Mouse (Mus musculus) midbrain, embryonic 15.5 days (tissue): ENCODE data around the gene Nmnat2. TPM values are rescaled to one million over a fixed set of nuclear protein-coding genes. Genes with fewer than 3 reads are reported as not detected.

Source experiments
- ATAC-seq: fragments of 200-750 bp; cut with Nextera tagmentation; replicated peaks from 2 replicates; pipeline ENCODE4 v1.8.0; 2017; ENCODE audit warnings: moderate TSS enrichment
- H3K27ac ChIP-seq: fragments of 300-500 bp; sonication (generic); 2 replicates; pipeline ENCODE4 v1.5.1; 2015; ENCODE audit warnings: mild to moderate bottlenecking, inconsistent platforms
- H3K27me3 ChIP-seq: fragments of 300-500 bp; sonication (generic); replicated peaks from 2 replicates; pipeline ENCODE4 v1.6.1; 2015; ENCODE audit warnings: inconsistent platforms
- H3K36me3 ChIP-seq: fragments of 300-500 bp; sonication (generic); replicated peaks from 2 replicates; pipeline ENCODE4 v1.6.1; 2015; ENCODE audit warnings: inconsistent platforms
- H3K4me1 ChIP-seq: fragments of 300-500 bp; sonication (generic); 2 replicates; pipeline ENCODE4 v1.6.1; 2015; ENCODE audit warnings: inconsistent platforms
- H3K4me2 ChIP-seq: fragments of 300-500 bp; sonication (generic); 2 replicates; pipeline ENCODE4 v1.6.1; 2015; ENCODE audit warnings: inconsistent platforms, mild to moderate bottlenecking, moderate library complexity
- H3K4me3 ChIP-seq: fragments of 300-500 bp; sonication (generic); 2 replicates; pipeline ENCODE4 v1.5.1; 2015; ENCODE audit warnings: mild to moderate bottlenecking, inconsistent platforms
- H3K9ac ChIP-seq: fragments of 300-500 bp; sonication (generic); 2 replicates; pipeline ENCODE4 v1.6.1; 2015; ENCODE audit warnings: mild to moderate bottlenecking, inconsistent platforms
- H3K9me3 ChIP-seq: fragments of 300-500 bp; sonication (generic); 2 replicates; pipeline ENCODE4 v1.6.1; 2016; ENCODE audit warnings: inconsistent platforms
- WGBS: fragments of 180-500 bp; shearing (Covaris S2); methylation state at CpG from one replicate; pipeline ENCODE4 v1.1.7; 2015; ENCODE audit warnings: mixed read lengths; 5-methylcytosine and 5-hydroxymethylcytosine counted together
- polyA plus RNA-seq: library from polyadenylated mRNA; unstranded; fragments of >200 nt; fragmentation: Nextera tagmentation; extraction: Ambion mirVana; gene quantifications from 2 replicates; pipeline ENCODE4 v1.2.1, GENCODE M21; 2015

The Nmnat2 gene
- polyA plus RNA-seq, 1 experiment from 2014 or later: 98.5 TPM

GRCm38 (mm10) chr1:152992271-152993134 lies 37.7 kb downstream of the Nmnat2 start:
- WGBS: 69% methylated on average over 6 of the region's 6 CpGs
- H3K27me3 ChIP-seq: no peaks in the 10 kb centered on the region
- ATAC-seq: no peak
- no peak overlapping the region for H3K4me2 ChIP-seq
- H3K9ac ChIP-seq: no peak overlapping the region
- no peak overlapping the region for H3K27ac ChIP-seq
- no peak overlapping the region for H3K4me3 ChIP-seq
- H3K9me3 ChIP-seq: no peaks in the 10 kb centered on the region
- no peaks in the 10 kb centered on the region for H3K4me1 ChIP-seq
- H3K36me3 ChIP-seq: no peaks in the 10 kb centered on the region

DNA sequence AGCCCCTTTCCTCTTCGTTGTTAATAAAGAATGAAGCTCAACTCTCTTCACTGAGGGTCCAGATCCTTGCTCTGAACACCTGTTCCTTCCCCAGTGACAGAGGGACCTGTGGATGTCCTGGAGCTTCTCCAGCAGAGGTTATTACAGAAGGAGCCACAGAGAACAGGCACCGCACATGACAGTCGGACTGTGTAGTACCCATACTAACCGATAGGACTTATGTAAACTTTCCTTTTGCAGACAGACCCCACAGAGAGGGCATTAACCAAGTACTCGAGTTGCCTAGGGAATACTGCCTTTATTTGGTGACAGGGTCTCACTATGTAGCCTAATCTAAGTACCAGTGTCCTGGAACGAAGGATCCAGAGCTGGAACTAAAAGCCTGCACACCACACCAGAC lies 39.0 kb downstream of the Nmnat2 start:
- ATAC-seq: no peak
- H3K4me1 ChIP-seq: no peaks in the 10 kb centered on the region
- H3K27me3 ChIP-seq: no peaks in the 10 kb centered on the region
- H3K36me3 ChIP-seq: no peaks in the 10 kb centered on the region
- no peak overlapping the region for H3K4me3 ChIP-seq
- WGBS: 81% methylated on average over 6 of the region's 6 CpGs
- H3K27ac ChIP-seq: no peak overlapping the region
- no peak overlapping the region for H3K4me2 ChIP-seq
- no peak overlapping the region for H3K9ac ChIP-seq
- H3K9me3 ChIP-seq: no peaks in the 10 kb centered on the region

DNA sequence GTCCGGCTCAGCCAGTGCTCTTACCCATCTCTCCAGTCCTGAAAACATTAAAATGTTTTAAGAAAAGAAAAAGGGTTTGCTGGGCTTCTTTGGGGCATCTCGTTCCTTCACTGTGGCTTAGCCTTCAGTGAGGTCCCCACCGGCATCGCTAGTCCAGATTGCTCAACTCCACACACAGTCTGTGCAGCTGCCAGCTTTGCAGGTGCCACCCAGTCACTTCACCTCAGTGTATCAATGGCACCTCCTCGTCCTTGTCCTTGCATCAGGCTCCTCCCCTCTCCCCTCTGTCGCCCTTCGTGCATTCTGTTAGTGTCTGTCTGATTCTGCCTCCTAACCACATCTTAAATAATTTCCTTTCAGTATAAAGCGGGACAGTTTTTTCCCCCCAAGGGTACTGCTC lies 45.2 kb downstream of the Nmnat2 start:
- Histone ChIP-seq H3K4me3 (no peak overlapping the region), H3K27ac (no peak overlapping the region), H3K27me3 (no peaks in the 10 kb centered on the region), H3K36me3 (no peaks in the 10 kb centered on the region), H3K4me1 (no peaks in the 10 kb centered on the region), H3K9me3 (no peaks in the 10 kb centered on the region), H3K4me2 (no peak overlapping the region), H3K9ac (no peak overlapping the region)
- WGBS: 75% methylated on average over 8 of the region's 8 CpGs
- ATAC-seq: no peak

DNA sequence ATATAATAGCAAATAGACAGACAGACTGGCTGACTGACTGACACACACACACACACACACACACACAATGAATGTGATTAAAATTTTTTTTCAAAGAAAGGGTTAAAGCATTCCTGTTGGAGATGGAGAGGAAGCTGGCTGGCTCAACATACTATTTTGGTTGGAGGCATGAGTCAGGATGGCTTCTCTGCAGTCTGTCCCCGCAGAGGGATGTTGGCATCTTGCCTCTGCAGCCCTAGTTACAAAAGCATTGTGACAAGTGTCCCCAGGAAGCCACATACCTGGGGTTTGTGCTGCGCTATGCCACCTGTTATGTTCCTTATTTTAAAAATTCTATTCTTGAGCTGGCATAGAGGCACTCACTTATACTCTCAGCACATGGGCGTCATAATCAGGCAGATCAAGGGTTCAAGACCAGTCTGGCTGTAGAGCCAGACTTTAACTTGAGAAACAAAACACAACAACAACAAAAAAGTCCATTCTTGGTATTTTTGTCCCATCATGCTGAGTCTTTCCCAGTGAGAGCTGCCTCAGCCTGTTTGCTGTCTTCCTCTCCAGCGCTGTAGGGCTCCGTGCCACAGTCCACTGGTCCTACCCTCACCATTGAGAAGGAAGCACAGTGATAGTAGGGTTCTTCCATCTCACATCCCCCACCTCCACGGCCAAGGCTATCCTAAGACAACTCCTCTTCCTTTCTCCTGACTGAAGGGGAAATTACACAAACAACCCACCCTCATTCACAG lies 45.9 kb downstream of the Nmnat2 start:
- Histone ChIP-seq H3K9me3 (no peaks in the 10 kb centered on the region), H3K4me1 (no peaks in the 10 kb centered on the region), H3K36me3 (no peaks in the 10 kb centered on the region), H3K4me3 (no peak overlapping the region), H3K9ac (no peak overlapping the region), H3K27ac (no peak overlapping the region), H3K27me3 (no peaks in the 10 kb centered on the region), H3K4me2 (no peak overlapping the region)
- no peak for ATAC-seq
- WGBS: 76% methylated on average over 6 of the region's 6 CpGs

DNA sequence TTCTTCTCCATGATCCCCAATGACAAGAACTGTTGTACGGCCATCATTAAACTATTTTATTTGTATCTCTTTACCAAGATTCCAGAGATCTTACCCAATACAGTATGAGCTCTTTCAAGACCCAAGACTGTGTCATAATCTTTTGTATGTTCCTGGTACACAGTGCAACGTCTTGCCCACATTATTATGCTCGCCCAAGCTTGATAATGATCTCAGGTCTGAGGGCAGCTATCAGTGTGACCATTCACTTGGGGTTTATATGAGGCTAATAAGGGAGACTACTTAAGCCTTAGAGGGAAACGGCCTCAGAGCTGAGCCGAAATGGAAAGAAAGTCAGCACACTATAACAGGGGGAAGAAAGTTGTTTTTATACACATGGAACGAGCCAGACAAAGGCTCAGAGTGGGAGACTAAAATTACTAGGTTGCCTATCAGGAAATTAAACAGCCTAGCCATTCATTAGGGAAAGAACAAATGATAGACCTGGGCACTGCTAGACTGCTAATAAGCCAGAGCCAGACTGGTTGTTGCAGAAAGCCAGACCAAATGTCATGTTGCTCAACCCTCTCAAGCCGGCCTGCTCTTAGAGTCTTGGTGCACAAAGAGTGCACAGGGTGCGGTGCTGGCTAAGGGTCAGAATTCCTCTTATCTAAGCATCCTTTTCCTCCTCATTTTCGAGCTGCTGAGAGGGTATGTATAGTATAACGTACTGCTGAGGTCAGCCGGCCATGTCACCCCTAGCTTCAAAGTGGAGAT lies 47.7 kb downstream of the Nmnat2 start:
- Histone ChIP-seq H3K27ac (no peak overlapping the region), H3K9ac (no peak overlapping the region), H3K27me3 (no peaks in the 10 kb centered on the region), H3K36me3 (no peaks in the 10 kb centered on the region), H3K9me3 (no peaks in the 10 kb centered on the region), H3K4me1 (no peaks in the 10 kb centered on the region), H3K4me2 (no peak overlapping the region), H3K4me3 (no peak overlapping the region)
- no peak for ATAC-seq
- 80% methylated on average over 11 of the region's 11 CpGs for WGBS

- H3K27ac ChIP-seq: no peak overlapping the region
- H3K27me3 ChIP-seq: no peaks in the 10 kb centered on the region
- ATAC-seq: no peak
- no peak overlapping the region for H3K9ac ChIP-seq
- H3K4me3 ChIP-seq: no peak overlapping the region
- no peaks in the 10 kb centered on the region for H3K4me1 ChIP-seq
- no peaks in the 10 kb centered on the region for H3K9me3 ChIP-seq
- H3K36me3 ChIP-seq: no peaks in the 10 kb centered on the region
- WGBS: 93% methylated on average over 2 of the region's 2 CpGs
- no peak overlapping the region for H3K4me2 ChIP-seq
These were observed 49.7 kb downstream of the Nmnat2 start for GRCm38 (mm10) chr1:153004472-153004871.

DNA sequence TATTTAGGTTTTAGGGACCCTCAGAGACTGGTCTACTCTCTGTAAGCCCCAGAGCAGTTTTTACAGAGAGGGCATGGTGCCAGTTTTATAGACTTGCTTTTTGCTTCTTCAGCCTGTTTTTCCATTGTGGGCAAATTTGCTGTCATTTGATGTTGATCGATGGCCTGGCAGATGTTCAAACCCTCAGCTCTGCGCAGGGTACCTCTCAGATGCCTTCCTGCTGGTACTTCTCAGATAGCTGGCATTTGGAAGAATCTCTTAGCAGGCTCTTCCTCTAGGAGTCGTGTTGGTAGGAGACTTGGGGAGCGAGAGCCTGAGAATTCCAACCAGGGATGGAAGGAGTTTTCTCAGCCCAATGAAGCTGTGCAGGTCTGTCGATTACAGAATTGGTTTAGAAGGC lies 51.3 kb downstream of the Nmnat2 start:
- ATAC-seq: no peak
- H3K36me3 ChIP-seq: no peaks in the 10 kb centered on the region
- H3K4me1 ChIP-seq: no peaks in the 10 kb centered on the region
- H3K4me3 ChIP-seq: no peak overlapping the region
- no peaks in the 10 kb centered on the region for H3K27me3 ChIP-seq
- no peak overlapping the region for H3K9ac ChIP-seq
- no peak overlapping the region for H3K4me2 ChIP-seq
- H3K27ac ChIP-seq: no peak overlapping the region
- 77% methylated on average over 5 of the region's 5 CpGs for WGBS
- H3K9me3 ChIP-seq: no peaks in the 10 kb centered on the region

GRCm38 (mm10) chr1:153006761-153007160 lies 52.0 kb downstream of the Nmnat2 start:
- Histone ChIP-seq H3K36me3 (no peaks in the 10 kb centered on the region), H3K27me3 (no peaks in the 10 kb centered on the region), H3K4me3 (no peak overlapping the region), H3K4me2 (no peak overlapping the region), H3K9ac (no peak overlapping the region), H3K9me3 (no peaks in the 10 kb centered on the region), H3K27ac (no peak overlapping the region), H3K4me1 (peaks cover 2% of the 10 kb centered on the region; the same call in 1 of the 2 replicates)
- 85% methylated on average over 4 of the region's 4 CpGs for WGBS
- no peak for ATAC-seq

- Histone ChIP-seq H3K4me3 (no peak overlapping the region), H3K4me1 (peaks cover 2% of the 10 kb centered on the region; the same call in 1 of the 2 replicates), H3K27ac (no peak overlapping the region), H3K9ac (no peak overlapping the region), H3K9me3 (no peaks in the 10 kb centered on the region), H3K27me3 (no peaks in the 10 kb centered on the region), H3K4me2 (no peak overlapping the region), H3K36me3 (no peaks in the 10 kb centered on the region)
- ATAC-seq: no peak
- 93% methylated on average over 5 of the region's 5 CpGs for WGBS
These were observed 52.5 kb downstream of the Nmnat2 start for GRCm38 (mm10) chr1:153007292-153007691.

DNA sequence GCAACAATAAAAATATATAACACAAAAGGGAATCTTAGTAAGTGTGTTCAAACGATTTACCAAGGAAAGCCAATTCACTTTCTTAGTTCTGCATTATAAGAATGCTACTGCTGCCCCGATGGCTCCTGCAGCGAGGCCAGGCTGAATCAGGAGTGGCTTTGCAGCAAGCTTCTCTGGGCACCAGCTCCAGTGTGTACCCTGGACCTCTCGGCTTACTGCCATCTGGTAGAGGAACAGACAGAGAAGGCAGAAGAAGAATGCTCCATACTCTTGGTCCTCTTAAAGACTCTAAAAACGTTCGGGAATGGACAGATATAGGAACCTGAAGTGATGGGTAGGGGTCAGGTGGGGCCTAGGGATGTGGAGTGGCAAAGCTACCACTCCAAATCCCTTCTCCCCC lies 53.0 kb downstream of the Nmnat2 start:
- 89% methylated on average over 6 of the region's 6 CpGs for WGBS
- no peak for ATAC-seq

GRCm38 (mm10) chr1:153009338-153009737 lies 54.5 kb downstream of the Nmnat2 start:
- WGBS: 81% methylated on average over 9 of the region's 9 CpGs
- Histone ChIP-seq H3K36me3 (no peaks in the 10 kb centered on the region), H3K9me3 (no peaks in the 10 kb centered on the region), H3K4me1 (peaks cover 11% of the 10 kb centered on the region), H3K9ac (no peak overlapping the region), H3K27me3 (no peaks in the 10 kb centered on the region), H3K4me3 (no peak overlapping the region), H3K4me2 (no peak overlapping the region), H3K27ac (no peak overlapping the region)
- no peak for ATAC-seq

More for the DNA sequence above, 53.0 kb downstream of the Nmnat2 start:
- Histone ChIP-seq H3K9ac (no peak overlapping the region), H3K27ac (no peak overlapping the region), H3K4me1 (peaks cover 2% of the 10 kb centered on the region; the same call in 1 of the 2 replicates), H3K4me3 (no peak overlapping the region), H3K27me3 (no peaks in the 10 kb centered on the region), H3K36me3 (no peaks in the 10 kb centered on the region), H3K9me3 (no peaks in the 10 kb centered on the region), H3K4me2 (no peak overlapping the region)
